Mouse (Mus musculus) limb, embryonic 10.5 days (tissue): ENCODE results near the gene Pdcd7. TPM values are rescaled to one million over a fixed set of nuclear protein-coding genes. Genes with fewer than 3 reads are reported as not detected.
A peak's percentile ranks its signal among the peaks of the same experiment; 100 is the strongest.

Experiments
- DNase-seq: peaks from one replicate; pipeline ENCODE4 v3.0.0-alpha.2; 2017; ENCODE audit warnings: low spot score
- H3K27ac ChIP-seq: fragments of 300-500 bp; sonication (generic); 2 replicates; pipeline ENCODE4 v1.5.1; 2016; ENCODE audit warnings: mild to moderate bottlenecking
- H3K27me3 ChIP-seq: fragments of 300-500 bp; sonication (generic); 2 replicates; pipeline ENCODE4 v1.6.1; 2016; ENCODE audit warnings: low read depth, mild to moderate bottlenecking; ENCODE audit not compliant: poor library complexity, severe bottlenecking
- H3K36me3 ChIP-seq: fragments of 300-500 bp; sonication (generic); 2 replicates; pipeline ENCODE4 v1.6.1; 2016; ENCODE audit warnings: mild to moderate bottlenecking, moderate library complexity
- H3K4me1 ChIP-seq: fragments of 300-500 bp; sonication (generic); 2 replicates; pipeline ENCODE4 v1.6.1; 2016
- H3K4me3 ChIP-seq: fragments of 300-500 bp; sonication (generic); 2 replicates; pipeline ENCODE4 v1.5.1; 2016; ENCODE audit warnings: mild to moderate bottlenecking, moderate library complexity
- H3K9me3 ChIP-seq: fragments of 300-500 bp; sonication (generic); replicated peaks from 2 replicates; pipeline ENCODE4 v1.6.1; 2016; ENCODE audit warnings: mild to moderate bottlenecking
- WGBS: fragments of 180-500 bp; shearing (Covaris S2); methylation state at CpG from one replicate; pipeline ENCODE4 v1.1.7; 2016; 5-methylcytosine and 5-hydroxymethylcytosine counted together
- polyA plus RNA-seq: library from polyadenylated mRNA; unstranded; fragments of >200 nt; fragmentation: Nextera tagmentation; extraction: Ambion mirVana; gene quantifications from 2 replicates; pipeline ENCODE4 v1.2.1, GENCODE M21; 2016

Gene Pdcd7
- polyA plus RNA-seq: 10.4 and 11.9 TPM in 2 replicates

- peak within 1 kb of the TSS; percentile 95 for H3K4me3 ChIP-seq
- H3K36me3 ChIP-seq: no peaks in the 10 kb centered on the region
- 2% methylated on average over 58 of the region's 59 CpGs for WGBS
- no peaks in the 10 kb centered on the region for H3K27me3 ChIP-seq
- peak; percentile 98 for DNase-seq
- peak within 1 kb of the TSS; percentile 92 for H3K27ac ChIP-seq
- H3K4me1 ChIP-seq: peaks cover 18% of the 10 kb centered on the region
- 0 out of 2 replicates have a peak, but pooled peaks cover 2% of the 10 kb centered on the region for H3K9me3 ChIP-seq
Measured at GRCm38 (mm10) chr9:65345854-65346475, at the start of gene Pdcd7. TSS of gene Pdcd7 (plus strand) at chr9:65346104.

GRCm38 (mm10) chr9:65297056-65297455, 48.8 kb upstream of the Pdcd7 start:
- 96% methylated on average over 2 of the region's 2 CpGs for WGBS

GRCm38 (mm10) chr9:65298761-65299160, 47.1 kb upstream of the Pdcd7 start:
- DNase-seq: no peak
- Histone ChIP-seq H3K36me3 (peaks cover 60% of the 10 kb centered on the region), H3K27ac (no peak overlapping the region), H3K9me3 (no peaks in the 10 kb centered on the region), H3K27me3 (no peaks in the 10 kb centered on the region), H3K4me3 (no peak overlapping the region), H3K4me1 (peaks cover 12% of the 10 kb centered on the region)
- WGBS: 86% methylated on average over 3 of the region's 3 CpGs

More at GRCm38 (mm10) chr9:65297056-65297455, 48.8 kb upstream of the Pdcd7 start:
- Histone ChIP-seq H3K4me1 (peaks cover 19% of the 10 kb centered on the region), H3K27me3 (no peaks in the 10 kb centered on the region), H3K36me3 (peaks cover 43% of the 10 kb centered on the region), H3K4me3 (no peak overlapping the region), H3K27ac (no peak overlapping the region), H3K9me3 (no peaks in the 10 kb centered on the region)
- DNase-seq: no peak

GRCm38 (mm10) chr9:65299650-65300049, 46.3 kb upstream of the Pdcd7 start:
- H3K27me3 ChIP-seq: no peaks in the 10 kb centered on the region
- H3K27ac ChIP-seq: no peak overlapping the region
- H3K4me3 ChIP-seq: no peak overlapping the region
- H3K36me3 ChIP-seq: peaks cover 69% of the 10 kb centered on the region
- no peak for DNase-seq
- peaks cover 12% of the 10 kb centered on the region for H3K4me1 ChIP-seq
- no peaks in the 10 kb centered on the region for H3K9me3 ChIP-seq
- 96% methylated on average over 7 of the region's 7 CpGs for WGBS

GRCm38 (mm10) chr9:65302327-65302983, 43.4 kb upstream of the Pdcd7 start:
- Histone ChIP-seq H3K4me3 (no peak overlapping the region), H3K9me3 (no peaks in the 10 kb centered on the region), H3K27ac (no peak overlapping the region), H3K36me3 (peaks cover 84% of the 10 kb centered on the region), H3K4me1 (no peaks in the 10 kb centered on the region), H3K27me3 (no peaks in the 10 kb centered on the region)
- WGBS: 95% methylated on average over 4 of the region's 4 CpGs
- DNase-seq: no peak

- 95% methylated on average over 4 of the region's 4 CpGs for WGBS
Measured at GRCm38 (mm10) chr9:65303586-65303985, 42.3 kb upstream of the Pdcd7 start.

GRCm38 (mm10) chr9:65304300-65304699, 41.6 kb upstream of the Pdcd7 start:
- no peaks in the 10 kb centered on the region for H3K4me1 ChIP-seq
- H3K36me3 ChIP-seq: peaks cover 95% of the 10 kb centered on the region
- no peak overlapping the region for H3K27ac ChIP-seq
- WGBS: 78% methylated on average over 4 of the region's 4 CpGs
- H3K27me3 ChIP-seq: no peaks in the 10 kb centered on the region
- H3K9me3 ChIP-seq: no peaks in the 10 kb centered on the region
- H3K4me3 ChIP-seq: no peak overlapping the region
- DNase-seq: no peak

More at GRCm38 (mm10) chr9:65303586-65303985, 42.3 kb upstream of the Pdcd7 start:
- no peak overlapping the region for H3K27ac ChIP-seq
- no peaks in the 10 kb centered on the region for H3K27me3 ChIP-seq
- no peaks in the 10 kb centered on the region for H3K4me1 ChIP-seq
- no peaks in the 10 kb centered on the region for H3K9me3 ChIP-seq
- no peak for DNase-seq
- H3K36me3 ChIP-seq: peaks cover 88% of the 10 kb centered on the region
- no peak overlapping the region for H3K4me3 ChIP-seq

- no peaks in the 10 kb centered on the region for H3K9me3 ChIP-seq
- H3K4me3 ChIP-seq: no peak overlapping the region
- H3K27ac ChIP-seq: no peak overlapping the region
- DNase-seq: no peak
- H3K36me3 ChIP-seq: peaks cover 89% of the 10 kb centered on the region
- no peaks in the 10 kb centered on the region for H3K4me1 ChIP-seq
- no peaks in the 10 kb centered on the region for H3K27me3 ChIP-seq
- WGBS: 90% methylated on average over 2 of the region's 2 CpGs
Measured at GRCm38 (mm10) chr9:65306672-65307071, 39.2 kb upstream of the Pdcd7 start.

- no peaks in the 10 kb centered on the region for H3K27me3 ChIP-seq
- no peak overlapping the region for H3K4me3 ChIP-seq
- no peaks in the 10 kb centered on the region for H3K9me3 ChIP-seq
- H3K27ac ChIP-seq: no peak overlapping the region
- 83% methylated on average over 1 of the region's 1 CpGs for WGBS
- H3K36me3 ChIP-seq: peaks cover 89% of the 10 kb centered on the region
- no peaks in the 10 kb centered on the region for H3K4me1 ChIP-seq
- no peak for DNase-seq
Measured at GRCm38 (mm10) chr9:65308011-65308410, 37.9 kb upstream of the Pdcd7 start.

GRCm38 (mm10) chr9:65312669-65313357, 33.1 kb upstream of the Pdcd7 start:
- Histone ChIP-seq H3K9me3 (no peaks in the 10 kb centered on the region), H3K4me1 (no peaks in the 10 kb centered on the region), H3K36me3 (peaks cover 83% of the 10 kb centered on the region), H3K27me3 (no peaks in the 10 kb centered on the region), H3K27ac (no peak overlapping the region), H3K4me3 (no peak overlapping the region)
- WGBS: 97% methylated on average over 4 of the region's 4 CpGs
- peak; percentile 37 for DNase-seq

- H3K4me1 ChIP-seq: no peaks in the 10 kb centered on the region
- no peak for DNase-seq
- H3K27me3 ChIP-seq: no peaks in the 10 kb centered on the region
- peaks cover 83% of the 10 kb centered on the region for H3K36me3 ChIP-seq
- no peak overlapping the region for H3K27ac ChIP-seq
- H3K4me3 ChIP-seq: no peak overlapping the region
- no peaks in the 10 kb centered on the region for H3K9me3 ChIP-seq
- 96% methylated on average over 1 of the region's 1 CpGs for WGBS
Measured at GRCm38 (mm10) chr9:65313846-65314245, 32.1 kb upstream of the Pdcd7 start.

GRCm38 (mm10) chr9:65322255-65322900, 23.5 kb upstream of the Pdcd7 start:
- H3K27ac ChIP-seq: no peak overlapping the region
- H3K4me1 ChIP-seq: no peaks in the 10 kb centered on the region
- DNase-seq: no peak
- peaks cover 93% of the 10 kb centered on the region for H3K36me3 ChIP-seq
- no peak overlapping the region for H3K4me3 ChIP-seq
- WGBS: 95% methylated on average over 11 of the region's 11 CpGs
- H3K9me3 ChIP-seq: no peaks in the 10 kb centered on the region
- H3K27me3 ChIP-seq: no peaks in the 10 kb centered on the region

GRCm38 (mm10) chr9:65325971-65326370, 19.9 kb upstream of the Pdcd7 start:
- DNase-seq: no peak
- Histone ChIP-seq H3K36me3 (peaks cover 96% of the 10 kb centered on the region), H3K9me3 (no peaks in the 10 kb centered on the region), H3K27me3 (no peaks in the 10 kb centered on the region), H3K4me1 (no peaks in the 10 kb centered on the region), H3K4me3 (no peak overlapping the region), H3K27ac (no peak overlapping the region)
